Mouse (Mus musculus) cortical plate, adult 2 months (tissue): ENCODE results near the gene Plcb2.

Experiments
- CTCF ChIP-seq: fragments of 200-500 bp; IDR thresholded peaks from 2 replicates; pipeline ENCODE4 v1.5.1; 2011; ENCODE audit warnings: mild to moderate bottlenecking, control low read depth, low read length; ENCODE audit not compliant: insufficient read depth; ENCODE audit errors: extremely low read depth
- POLR2A ChIP-seq: fragments of 200-500 bp; IDR thresholded peaks from 2 replicates; pipeline ENCODE4 v1.6.1; 2011; ENCODE audit warnings: mild to moderate bottlenecking, low read length, control low read depth; ENCODE audit not compliant: insufficient read depth; ENCODE audit errors: extremely low read depth

GRCm38 (mm10) chr2:118740341-118740740, 12.1 kb upstream of the Plcb2 start:
- TF ChIP-seq POLR2A: no peak
- no peak for TF ChIP-seq CTCF
